Mouse (Mus musculus): ENCODE results near the gene Fam240b. TPM values are rescaled to one million over a fixed set of nuclear protein-coding genes. Genes with fewer than 3 reads are reported as not detected.

The Fam240b gene
- polyA plus RNA-seq (2015; fragmentation: Nextera tagmentation; extraction: Ambion mirVana): not detected in 2 replicates

GRCm38 (mm10) chr13:64497692-64498091 is at the start of gene Fam240b:
Gene Fam240b, minus strand, starts transcription at chr13:64497792.

GRCm38 (mm10) chr13:64432017-64432995 is 65.3 kb downstream of the Fam240b start, which contains the start of gene Cdk20:
Gene Cdk20, plus strand, starts transcription at chr13:64432314.

Other genes starting within 250 kb of the Fam240b start
- 1.6 and 2.5 TPM in 2 replicates for gene Cdc14b, start 222.5 kb downstream of the Fam240b start, polyA plus RNA-seq (2015; fragmentation: Nextera tagmentation; extraction: Ambion mirVana)
- 15.9 and 23.8 TPM in 2 replicates for gene Aaed1, start 185.1 kb downstream of the Fam240b start, polyA plus RNA-seq (2015; fragmentation: Nextera tagmentation; extraction: Ambion mirVana)
- 177 and 182 TPM in 2 replicates for gene Ctsl, start 126.9 kb downstream of the Fam240b start, polyA plus RNA-seq (2015; fragmentation: Nextera tagmentation; extraction: Ambion mirVana)
- gene Cdk20, start 65.5 kb downstream of the Fam240b start, polyA plus RNA-seq (2015; fragmentation: Nextera tagmentation; extraction: Ambion mirVana): 19.1 and 21.3 TPM in 2 replicates